Mouse (Mus musculus) naive thymus-derived CD4-positive, alpha-beta T cell, adult 2 months (primary cell): Measurements from ENCODE around the gene Inafm1.
"Not testable (repeated sequence)": the region's sequence is repeated elsewhere in the genome, so short reads cannot be mapped to it uniquely, and the experiment has no call there.

ENCODE experiments used
- DNase-seq: peaks from one replicate; pipeline ENCODE4 v3.0.0-alpha.2; 2011; ENCODE audit warnings: low read depth

Inafm1 gene

DNA sequence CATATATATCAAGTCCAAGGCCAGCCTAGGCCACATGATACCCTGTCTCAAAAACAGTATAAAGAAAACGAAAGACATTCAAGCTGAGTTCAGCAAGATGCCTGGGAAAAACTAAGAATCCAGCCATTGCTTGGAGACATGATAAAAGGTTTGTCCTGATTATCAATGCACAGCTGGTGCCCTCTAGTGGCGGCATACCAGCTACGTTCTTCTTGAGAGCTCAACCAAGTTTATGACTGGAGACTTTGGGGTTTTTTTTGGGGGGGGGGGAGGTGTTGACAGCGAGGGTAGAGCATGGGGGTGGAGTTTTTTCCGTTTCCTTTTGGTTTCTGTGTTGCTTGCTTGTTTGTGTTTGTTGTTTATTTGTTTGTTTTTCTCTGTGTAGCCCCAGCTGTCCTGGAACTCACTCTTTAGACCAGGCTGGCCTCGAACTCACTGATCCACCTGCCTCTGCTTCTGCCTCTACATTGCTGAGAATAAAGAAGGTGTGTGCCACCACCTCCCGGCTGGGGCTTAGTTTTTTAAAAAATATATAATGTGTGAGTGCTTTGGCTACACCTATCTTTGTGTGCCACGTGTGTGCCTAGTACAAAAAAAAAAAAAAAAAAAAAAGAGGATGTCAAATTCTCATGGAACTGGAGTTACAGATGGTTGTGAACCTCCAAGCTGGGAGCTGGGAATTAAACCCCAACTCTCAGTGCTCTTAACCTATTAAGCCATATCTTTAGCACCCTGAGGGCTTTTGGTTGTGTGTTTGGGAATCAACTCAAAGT is 10.2 kb downstream of the Inafm1 start:
- DNase-seq, result peak; percentile 92

DNA sequence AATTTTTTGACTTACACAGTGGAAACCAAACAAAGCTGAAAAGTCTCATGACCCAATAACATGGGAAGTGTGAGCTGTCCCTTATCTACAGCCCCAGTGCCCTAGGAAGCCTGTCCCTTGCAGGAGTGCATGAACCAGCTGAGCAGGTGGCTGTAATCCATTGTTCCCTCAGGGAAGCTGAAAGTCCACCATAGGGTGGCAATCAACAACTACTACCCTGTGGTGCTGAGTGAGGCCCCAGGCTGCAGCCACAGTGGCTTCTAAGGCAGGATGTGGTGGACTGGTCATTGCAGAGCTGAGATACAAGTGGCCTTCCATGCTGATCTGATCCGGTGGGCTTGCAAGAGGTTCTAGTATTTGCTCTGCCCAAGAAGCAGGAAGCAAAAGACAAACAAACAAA is 12.3 kb downstream of the Inafm1 start:
- DNase-seq, result no peak

GRCm38 (mm10) chr7:16259110-16259590 is 14.3 kb downstream of the Inafm1 start, which contains the start of gene C5ar1:
TSS of gene C5ar1 (minus strand) at chr7:16259540.
- DNase-seq, result no peak

DNA sequence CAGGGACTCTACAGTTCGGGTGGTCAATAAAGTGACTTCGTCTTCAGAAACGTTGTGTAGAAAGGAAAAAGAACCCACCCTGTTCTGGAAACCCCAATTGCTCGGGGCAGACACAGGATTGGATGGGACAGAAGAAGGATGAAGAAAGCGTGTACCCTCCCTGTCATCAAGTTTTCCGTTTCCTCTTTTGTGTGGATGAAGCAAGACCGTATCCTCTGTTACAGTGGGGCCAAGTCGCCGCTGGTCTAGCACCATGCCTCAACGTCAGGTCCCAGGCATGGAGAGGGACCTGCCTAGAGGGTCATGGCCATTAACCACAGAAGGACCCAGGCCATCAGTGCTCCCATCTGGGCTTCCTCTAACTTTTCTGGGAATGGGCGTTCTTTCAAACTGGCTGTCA is 15.6 kb downstream of the Inafm1 start:
- no peak for DNase-seq

- DNase-seq, result not testable (repeated sequence)
These were observed 17.5 kb downstream of the Inafm1 start for GRCm38 (mm10) chr7:16255963-16256362.

GRCm38 (mm10) chr7:16254195-16254594 is 19.2 kb downstream of the Inafm1 start:
- no peak for DNase-seq

- no peak for DNase-seq
These were observed 22.7 kb downstream of the Inafm1 start for GRCm38 (mm10) chr7:16250687-16251086.

DNA sequence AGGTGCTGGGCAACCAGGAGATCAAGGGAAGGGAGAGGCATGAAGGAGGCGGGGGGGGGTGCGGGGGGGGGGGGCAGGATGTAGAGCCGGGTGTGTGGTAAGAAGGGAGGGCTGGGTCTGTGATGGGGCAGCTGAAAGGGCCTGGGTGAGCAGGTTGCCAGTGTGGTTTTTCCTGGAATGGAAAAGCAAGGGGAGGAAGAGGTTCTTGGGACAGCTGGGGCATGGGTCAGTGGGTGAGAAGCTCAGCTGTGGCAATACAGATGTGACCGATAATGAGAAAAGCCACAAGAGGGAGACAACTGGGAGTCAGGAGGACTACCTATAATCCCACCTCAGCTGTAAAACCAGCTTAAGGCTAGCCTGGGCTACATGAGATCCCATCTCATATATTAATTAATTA is 27.5 kb downstream of the Inafm1 start:
- DNase-seq, result no peak

- no peak for DNase-seq
These were observed 29.4 kb downstream of the Inafm1 start, which contains the start of gene C5ar2 for GRCm38 (mm10) chr7:16244067-16244466. TSS of gene C5ar2 (minus strand) at chr7:16244154.

- DNase-seq, result no peak
These were observed 31.2 kb downstream of the Inafm1 start for GRCm38 (mm10) chr7:16242198-16242597.

- DNase-seq, result no peak
These were observed 31.6 kb downstream of the Inafm1 start for GRCm38 (mm10) chr7:16241787-16242186.

DNA sequence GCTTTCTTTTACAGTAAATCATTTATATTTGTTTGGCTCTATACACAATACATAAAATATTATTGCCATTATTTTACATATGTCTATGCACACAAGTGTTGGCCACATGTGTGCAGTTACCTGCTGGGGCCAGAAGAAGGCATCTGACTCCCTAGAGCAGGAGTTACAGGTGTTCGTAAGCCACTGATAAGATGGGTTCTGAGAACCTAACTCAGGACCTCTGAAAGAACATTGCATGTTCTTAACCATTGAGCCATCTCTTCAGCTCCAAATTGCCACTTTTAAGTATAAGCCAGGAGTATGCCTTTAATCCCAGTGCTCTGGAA is 32.5 kb downstream of the Inafm1 start:
- DNase-seq, result no peak

- DNase-seq, result no peak
These were observed 33.0 kb downstream of the Inafm1 start for GRCm38 (mm10) chr7:16240281-16240977.

DNA sequence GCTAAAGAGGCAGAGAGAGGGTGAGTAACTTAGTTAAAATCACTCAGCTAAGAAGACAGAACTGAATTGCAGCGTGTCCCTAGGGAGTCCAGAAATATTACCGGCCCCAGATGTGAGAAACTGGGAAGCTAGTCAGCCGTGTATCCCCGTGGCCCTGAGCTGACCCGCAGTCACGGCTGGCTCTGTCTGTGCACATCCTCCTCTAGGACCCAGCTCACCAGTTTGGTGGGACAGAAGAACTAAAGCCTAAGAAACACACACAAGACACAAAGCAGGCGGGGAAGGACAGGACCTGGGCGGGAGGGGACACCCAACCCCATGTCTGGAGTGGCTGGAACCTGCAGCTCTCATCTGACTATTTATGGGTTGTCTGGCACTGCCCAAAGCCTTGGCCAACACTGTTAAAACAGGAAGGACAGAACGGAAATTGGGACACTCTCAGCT is 33.8 kb downstream of the Inafm1 start:
- no peak for DNase-seq

DNA sequence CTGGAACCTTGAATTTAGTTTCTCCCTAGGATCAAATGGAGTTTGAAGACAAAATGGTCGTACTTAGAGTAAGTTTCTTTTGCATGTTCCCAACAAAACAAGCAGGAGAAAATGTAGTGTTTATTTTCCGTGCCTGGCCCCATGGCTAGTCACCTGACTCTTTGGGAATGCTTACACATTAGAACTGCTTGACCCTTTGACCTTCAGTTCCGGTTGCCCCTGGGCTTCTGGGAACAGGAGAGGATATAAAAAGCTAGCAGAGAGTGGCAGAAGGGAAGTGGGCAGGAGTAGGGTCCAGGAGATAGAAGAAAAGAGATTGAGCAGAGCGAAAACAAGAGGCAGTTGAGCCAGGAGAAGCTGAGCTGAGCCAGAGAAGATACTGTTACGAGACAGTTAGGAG is 43.5 kb downstream of the Inafm1 start:
- DNase-seq, result no peak
